Mouse (Mus musculus) ZHBTc4 (cell line): ENCODE results near the gene Negr1.

Experiments used
- DNase-seq: peaks from one replicate; pipeline ENCODE4 v3.0.0-alpha.2; 2011; ENCODE audit warnings: low read depth, low spot score

Negr1 gene

DNA sequence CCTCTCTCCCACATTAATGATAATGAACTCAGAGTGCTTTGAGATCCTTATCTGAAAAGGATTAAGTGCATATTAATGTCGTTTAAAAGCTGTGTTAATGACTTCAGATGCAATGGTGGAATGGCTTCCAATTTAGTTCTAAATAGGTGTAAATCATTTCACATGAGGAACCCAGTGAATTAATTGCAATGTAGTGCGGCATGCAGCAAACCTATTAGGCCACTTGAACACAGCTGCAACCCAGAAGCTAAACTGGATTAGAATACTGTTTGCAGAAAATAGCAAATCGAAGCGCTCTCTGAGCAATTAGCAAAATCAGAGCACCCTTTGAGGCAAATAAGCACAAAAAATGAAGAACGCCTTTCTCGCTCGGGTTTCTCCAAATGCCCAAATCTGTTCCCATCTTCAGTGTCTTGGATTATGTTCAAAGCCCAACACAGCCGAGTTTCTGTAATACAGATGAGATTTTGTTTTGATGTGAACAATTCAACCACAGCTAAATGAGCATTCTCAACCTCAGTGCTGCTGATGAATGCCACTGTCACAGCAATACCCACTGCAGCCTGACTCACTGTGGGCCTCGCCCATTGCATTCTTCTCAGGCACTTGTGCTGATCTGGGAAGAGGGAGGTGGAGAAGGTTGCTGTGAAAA is 342.5 kb downstream of the Negr1 start:
- peak; percentile 1 for DNase-seq

DNA sequence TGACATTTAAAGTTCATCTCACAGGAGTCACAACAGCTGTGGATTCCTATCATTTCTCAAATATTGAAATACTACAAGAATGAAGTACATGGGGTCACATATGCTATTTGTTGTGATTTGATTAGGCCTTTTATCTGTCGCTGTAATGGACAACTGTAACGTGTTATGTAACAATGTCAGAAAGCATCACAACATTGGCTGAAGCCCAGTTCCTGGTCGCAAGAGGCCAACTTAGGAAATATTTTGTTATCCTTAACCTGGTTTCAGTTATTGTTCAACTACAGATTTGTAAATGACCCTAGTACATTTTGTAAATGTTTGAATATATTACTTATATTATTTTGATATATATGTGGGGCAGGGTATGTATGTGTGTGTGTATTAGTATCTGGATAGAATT is 351.2 kb downstream of the Negr1 start:
- no peak for DNase-seq

DNA sequence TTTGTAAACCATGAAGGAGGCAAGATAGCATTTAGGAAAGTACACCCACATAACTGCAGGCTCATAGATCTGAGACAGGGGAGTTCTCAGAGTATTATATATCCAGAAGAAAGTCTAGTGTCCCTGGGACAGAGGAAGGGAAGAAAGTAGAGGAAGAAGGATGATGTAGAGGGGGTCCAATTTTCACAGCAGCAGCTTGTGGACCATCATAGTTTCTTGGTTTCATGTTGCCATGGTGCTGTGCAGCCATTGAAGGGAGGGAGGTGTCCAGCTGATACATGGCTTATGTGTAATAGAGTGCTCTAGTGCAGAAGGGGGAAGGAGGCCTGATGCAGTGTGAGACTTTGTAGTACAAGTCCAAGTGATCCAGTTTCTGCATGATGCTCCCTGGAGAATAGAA is 359.8 kb downstream of the Negr1 start:
- DNase-seq: no peak

- no peak for DNase-seq
Measured at GRCm38 (mm10) chr3:156923159-156923558, 361.6 kb downstream of the Negr1 start.

- DNase-seq: no peak
Measured at GRCm38 (mm10) chr3:156925102-156925501, 363.5 kb downstream of the Negr1 start.

DNA sequence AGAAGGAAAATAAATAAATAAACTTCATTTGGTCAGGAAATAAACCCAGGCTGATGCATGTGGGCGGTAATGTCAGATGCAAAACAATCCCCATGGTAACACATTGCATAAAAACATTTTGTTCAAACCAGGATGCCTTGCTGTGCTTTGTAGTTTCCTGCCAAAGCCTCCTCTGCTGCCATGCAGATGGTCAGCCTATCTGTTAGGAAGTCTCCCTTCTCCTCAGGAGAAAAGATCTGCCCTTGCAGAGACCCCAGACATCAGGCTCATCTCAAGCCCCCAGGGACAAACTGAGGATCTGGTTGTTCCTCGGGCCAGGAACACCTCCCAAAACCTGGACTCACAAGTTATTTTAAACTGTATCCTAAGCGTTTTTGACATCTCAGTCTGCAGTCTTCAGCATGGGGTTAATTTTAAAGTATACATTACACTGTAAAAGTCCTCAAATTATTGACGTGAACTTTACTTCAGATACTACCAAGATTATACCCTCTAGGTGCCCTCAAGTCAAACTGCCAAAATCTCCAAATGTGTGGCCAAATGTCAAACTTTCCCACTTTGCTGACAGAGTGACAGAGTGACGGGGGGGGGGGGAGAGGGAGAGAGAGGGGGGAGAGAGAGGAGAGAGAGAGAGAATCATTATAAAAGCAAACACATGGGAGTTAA is 366.9 kb downstream of the Negr1 start:
- DNase-seq: no peak

- DNase-seq: no peak
Measured at GRCm38 (mm10) chr3:156929062-156929397, 367.4 kb downstream of the Negr1 start.

- DNase-seq: no peak
Measured at GRCm38 (mm10) chr3:156929677-156930440, 368.3 kb downstream of the Negr1 start.

GRCm38 (mm10) chr3:156931011-156931410 is 369.4 kb downstream of the Negr1 start:
- DNase-seq: no peak

DNA sequence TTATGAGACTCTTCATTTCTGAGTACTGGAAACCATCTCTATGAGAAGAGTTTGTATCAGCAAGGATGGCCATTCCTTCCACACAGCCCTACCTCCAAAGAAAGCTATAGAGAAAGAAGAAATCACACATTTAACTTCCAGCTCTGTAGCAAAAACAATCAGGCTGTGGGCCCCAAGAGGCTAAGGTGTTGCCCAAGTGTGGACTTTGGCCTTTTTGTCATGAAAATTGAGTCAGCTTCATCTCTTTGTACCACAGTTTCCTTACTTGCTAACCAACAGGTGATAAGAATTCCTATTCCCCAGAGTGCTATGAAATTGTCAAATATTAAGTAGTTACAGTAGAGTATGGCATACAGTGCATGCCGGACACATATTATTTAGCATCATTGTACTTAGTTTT is 369.9 kb downstream of the Negr1 start:
- no peak for DNase-seq

DNA sequence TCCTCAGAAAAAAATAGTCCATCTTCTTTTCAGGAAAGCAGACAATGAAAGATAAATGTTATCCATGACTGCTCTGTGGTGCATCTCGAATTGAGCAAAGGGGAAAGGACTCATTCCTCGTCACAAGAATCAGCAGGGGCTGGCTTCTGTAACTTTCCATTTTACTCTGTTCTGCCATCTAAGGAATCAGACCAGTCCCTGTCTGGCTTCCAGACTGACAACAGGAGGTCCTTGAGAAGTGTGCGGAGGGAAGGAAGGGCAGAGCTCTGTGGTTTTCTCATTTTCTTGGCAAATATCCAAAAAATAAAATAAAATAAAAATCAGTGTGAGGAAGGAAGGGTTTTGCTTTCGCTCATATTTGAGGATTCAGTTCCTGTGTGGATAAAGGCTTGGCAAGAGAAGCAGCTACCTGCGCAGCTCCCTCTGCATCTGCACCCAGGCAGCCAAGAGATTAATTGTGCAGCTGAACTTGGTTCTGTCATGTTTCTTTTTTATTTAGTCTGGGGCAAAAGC is 373.2 kb downstream of the Negr1 start:
- no peak for DNase-seq

GRCm38 (mm10) chr3:156947404-156947803 is 385.8 kb downstream of the Negr1 start:
- no peak for DNase-seq

DNA sequence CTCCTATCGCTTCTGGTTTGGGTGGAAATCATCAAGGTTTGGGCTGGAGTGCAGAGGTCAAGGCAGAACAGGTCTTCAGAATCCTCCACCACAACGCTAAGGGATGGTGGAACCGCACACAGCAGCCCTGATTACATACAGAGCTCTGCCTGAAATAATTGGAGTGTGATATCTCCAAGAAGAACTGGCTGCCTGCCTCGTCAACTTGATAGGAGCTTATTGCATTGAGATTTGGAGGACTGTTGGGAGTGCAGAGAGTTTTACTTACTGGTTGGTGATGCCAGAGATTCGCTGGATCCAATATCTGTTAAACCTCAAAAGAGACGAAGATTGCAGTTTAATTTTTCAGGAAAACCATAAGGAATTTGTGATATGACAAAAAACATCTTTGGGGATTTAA is 391.4 kb downstream of the Negr1 start:
- no peak for DNase-seq

DNA sequence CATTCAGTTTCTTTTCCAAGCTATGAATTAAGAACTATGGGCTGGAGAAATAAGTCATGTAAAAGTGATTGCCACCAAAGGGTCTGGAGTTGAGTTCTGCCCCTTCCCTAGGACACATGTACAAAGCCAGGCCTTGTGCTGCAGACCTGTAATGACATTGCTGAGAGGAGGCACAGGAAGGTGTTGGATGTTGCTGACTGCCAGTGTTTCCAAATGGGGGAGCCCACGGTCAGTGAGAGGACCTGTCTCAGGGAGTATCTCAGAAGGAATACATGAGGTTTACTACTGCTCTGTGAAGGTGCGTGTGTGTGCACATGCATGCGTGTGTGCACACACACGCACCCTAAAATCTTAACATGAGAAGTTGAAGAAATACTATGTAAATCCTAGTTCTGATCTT is 393.5 kb downstream of the Negr1 start:
- no peak for DNase-seq

DNA sequence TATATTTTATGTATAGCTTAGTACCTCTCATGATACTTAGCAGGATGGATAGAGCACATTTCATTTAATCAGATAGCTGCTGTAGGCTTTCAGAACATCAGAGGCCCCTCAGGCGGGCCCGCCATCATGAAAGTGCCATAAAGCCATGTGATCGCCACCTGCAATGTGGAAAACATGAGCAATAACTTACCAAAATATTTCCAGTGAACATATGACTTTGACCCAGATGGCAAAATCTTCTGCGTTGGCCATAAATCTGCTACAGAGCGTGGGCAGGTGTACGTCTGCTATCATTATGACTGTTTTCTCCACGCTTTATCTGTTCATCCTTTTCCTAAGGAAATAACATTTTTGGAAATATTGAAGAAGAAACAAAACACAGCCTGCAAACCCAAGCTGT is 397.0 kb downstream of the Negr1 start:
- DNase-seq: no peak

DNA sequence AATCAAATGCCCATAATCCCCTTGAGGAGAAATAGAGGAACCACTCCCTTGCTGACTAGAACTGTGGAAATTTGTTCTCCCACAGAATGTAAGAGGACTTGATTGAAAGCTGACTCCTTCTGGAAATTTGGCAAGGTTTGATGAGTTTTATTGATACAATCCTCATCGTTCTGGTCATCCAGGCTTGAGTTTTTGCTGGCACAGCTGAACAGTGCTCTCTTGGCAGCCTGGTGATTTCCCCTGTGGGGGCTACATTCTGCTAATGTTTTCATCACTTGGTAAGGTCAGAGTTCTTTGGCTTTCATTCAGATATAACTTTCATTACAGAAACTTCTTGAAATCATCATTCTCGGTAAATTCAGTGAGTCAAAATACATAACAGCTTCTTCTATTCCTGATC is 407.2 kb downstream of the Negr1 start:
- no peak for DNase-seq

GRCm38 (mm10) chr3:156971104-156971503 is 409.5 kb downstream of the Negr1 start:
- no peak for DNase-seq

- DNase-seq: no peak
Measured at GRCm38 (mm10) chr3:156976816-156977215, 415.2 kb downstream of the Negr1 start.

DNA sequence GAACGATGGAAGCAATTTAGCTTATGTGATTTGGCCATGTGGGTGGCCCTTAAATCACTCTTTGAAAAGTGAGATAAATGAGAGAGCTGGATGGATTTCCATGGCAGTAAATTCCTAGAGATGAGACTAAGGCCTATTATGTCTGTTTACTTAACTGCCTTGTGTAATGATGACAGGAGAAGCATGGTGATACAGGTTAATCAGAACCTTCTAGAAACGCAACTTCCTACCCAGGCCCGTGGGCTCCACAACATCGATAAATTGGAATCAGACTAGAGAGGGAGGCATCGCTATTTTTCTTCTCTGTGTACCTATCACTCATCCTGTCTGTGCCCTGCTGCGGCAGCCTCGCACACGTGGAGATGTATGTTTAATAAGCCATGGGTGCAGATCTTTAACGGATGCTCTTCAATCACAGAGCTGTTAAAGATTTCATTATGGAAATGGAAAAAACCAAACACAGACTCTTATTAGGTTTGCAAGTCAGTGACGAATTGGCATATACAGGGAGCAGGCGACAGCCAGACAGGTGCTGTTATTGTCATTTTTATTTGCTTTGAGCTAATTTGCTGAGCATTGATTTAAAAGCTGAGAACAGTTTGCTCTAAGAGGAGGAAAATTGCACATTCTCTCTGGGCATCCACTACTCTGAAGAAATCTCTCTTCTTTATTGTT is 418.6 kb downstream of the Negr1 start:
- no peak for DNase-seq

DNA sequence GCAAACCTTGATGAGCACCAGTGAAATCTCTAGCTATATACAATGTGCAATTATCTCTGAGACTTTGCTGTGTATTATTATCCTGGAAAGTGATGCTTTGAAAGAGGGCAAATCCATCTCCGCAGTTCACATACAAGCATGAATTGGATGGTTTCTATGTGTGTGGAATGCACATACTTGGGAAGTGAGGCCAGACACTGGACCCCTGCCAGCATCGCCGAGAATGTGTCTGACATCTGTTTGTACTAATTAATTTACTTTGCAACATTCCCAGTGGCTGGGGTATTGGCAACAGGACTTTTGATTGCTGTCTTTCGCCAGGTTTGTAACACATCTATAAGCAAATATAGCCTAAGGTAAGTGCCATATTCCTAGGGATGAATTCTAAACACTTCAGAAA is 420.5 kb downstream of the Negr1 start:
- no peak for DNase-seq

DNA sequence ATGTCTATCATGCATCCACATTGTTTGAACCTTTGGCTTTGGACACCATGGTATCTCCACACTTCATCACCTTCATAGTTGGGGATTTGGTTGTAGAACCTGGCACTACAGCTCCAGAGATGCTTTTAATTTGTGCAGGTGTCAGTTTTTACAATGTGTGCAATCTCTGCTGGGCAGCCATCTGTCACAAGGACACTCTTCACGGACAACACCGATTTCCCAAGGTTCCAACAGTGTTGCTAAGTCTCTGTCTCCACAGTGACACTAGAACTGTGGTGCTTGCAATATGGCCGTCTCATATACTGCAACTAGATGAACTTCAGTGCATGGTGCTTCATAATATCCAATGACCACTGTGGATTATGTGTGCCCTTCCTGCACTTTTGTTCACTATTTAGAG is 425.5 kb downstream of the Negr1 start:
- no peak for DNase-seq

- no peak for DNase-seq
Measured at GRCm38 (mm10) chr3:156992171-156992570, 430.6 kb downstream of the Negr1 start.
